Mouse (Mus musculus) lung, postnatal 0 days (tissue): ENCODE results near the gene Lrrc2.

ENCODE experiments used
- CTCF ChIP-seq: IDR thresholded peaks from 2 replicates; pipeline ENCODE4 v1.5.1; 2016; ENCODE audit warnings: antibody characterized with exemption, mild to moderate bottlenecking
- EP300 ChIP-seq: IDR thresholded peaks from 2 replicates; pipeline ENCODE4 v1.6.1; 2016; ENCODE audit warnings: antibody characterized with exemption, mild to moderate bottlenecking, control low read depth

- TF ChIP-seq CTCF (no peak), EP300 (no peak)
Measured at GRCm38 (mm10) chr9:110979411-110979810, 28.1 kb downstream of the Lrrc2 start.
